Mouse (Mus musculus) CH12.LX (cell line): ENCODE results near the gene Timm13. TPM values are rescaled to one million over a fixed set of nuclear protein-coding genes. Genes with fewer than 3 reads are reported as not detected.

ENCODE experiments used
- DNase-seq: peaks from one replicate; pipeline ENCODE4 v3.0.0-alpha.2; 2013; ENCODE audit errors: extremely low read depth
- H3K27ac ChIP-seq: 2 replicates; pipeline ENCODE4 v1.5.1; 2012; ENCODE audit warnings: low read depth, mild to moderate bottlenecking, control low read depth, moderate library complexity; ENCODE audit not compliant: insufficient read depth
- H3K27me3 ChIP-seq: replicated peaks from 2 replicates; pipeline ENCODE3; 2012; ENCODE audit warnings: inconsistent platforms
- H3K36me3 ChIP-seq, 2 experiments: replicated peaks in 1 of 2; 2 replicates each; pipeline versions ENCODE3 to v1.6.1; 2012; ENCODE audit warnings: inconsistent platforms in 1 of 2, low read length in 1 of 2, mild to moderate bottlenecking in 1 of 2, mixed read lengths in 1 of 2, moderate library complexity in 1 of 2; ENCODE audit not compliant: control insufficient read depth in 1 of 2, insufficient read depth in 1 of 2
- H3K4me1 ChIP-seq, 2 experiments: 2 replicates each; pipeline ENCODE4 v1.6.1; 2012; ENCODE audit warnings: inconsistent platforms in 1 of 2, moderate library complexity in 1 of 2; ENCODE audit not compliant: insufficient read depth in 2 of 2, control insufficient read depth in 1 of 2
- H3K4me2 ChIP-seq: 2 replicates; pipeline ENCODE4 v1.6.1; 2012; ENCODE audit warnings: low read depth, mild to moderate bottlenecking, control low read depth; ENCODE audit not compliant: poor library complexity, insufficient read depth, severe bottlenecking
- H3K4me3 ChIP-seq, 3 experiments: fragments of 150-350 bp in 1 of 3; sonication (generic) in 1 of 3; replicated peaks in 1 of 3; 2 replicates each; pipeline versions ENCODE3 to v1.5.1; 2011 to 2012; ENCODE audit warnings: low read depth in 2 of 3, low read length in 2 of 3, mild to moderate bottlenecking in 2 of 3, moderate library complexity in 2 of 3, control low read depth in 1 of 3, improper control_type of control experiment in 1 of 3, inconsistent platforms in 1 of 3, mixed read lengths in 1 of 3; ENCODE audit not compliant: poor library complexity in 1 of 3
- H3K79me2 ChIP-seq: replicated peaks from 2 replicates; pipeline ENCODE4 v1.6.1; 2012; ENCODE audit warnings: mild to moderate bottlenecking, moderate library complexity; ENCODE audit not compliant: control insufficient read depth, poor library complexity, insufficient read depth, severe bottlenecking; ENCODE audit errors: extremely low read depth
- H3K9ac ChIP-seq: 2 replicates; pipeline ENCODE4 v1.6.1; 2012; ENCODE audit warnings: low read depth, mild to moderate bottlenecking, control low read depth, moderate library complexity; ENCODE audit not compliant: insufficient read depth
- H3K9me3 ChIP-seq: replicated peaks from 2 replicates; pipeline ENCODE3; 2012; ENCODE audit warnings: low read length, inconsistent platforms, mixed read lengths
- CHD2 ChIP-seq: IDR thresholded peaks from 2 replicates; pipeline ENCODE4 v1.6.1; 2011; ENCODE audit warnings: low read length, improper control_type of control experiment
- CTCF ChIP-seq, 2 experiments: IDR thresholded peaks in 1 of 2; conservative IDR thresholded peaks in 1 of 2; 2 replicates each; pipeline ENCODE4 v1.5.1; 2011 to 2012; ENCODE audit warnings: low read depth in 2 of 2, low read length in 2 of 2, improper control_type of control experiment in 1 of 2, inconsistent platforms in 1 of 2, mild to moderate bottlenecking in 1 of 2, moderate library complexity in 1 of 2
- E2F4 ChIP-seq: IDR thresholded peaks from 2 replicates; pipeline ENCODE4 v1.6.1; 2011; ENCODE audit warnings: low read depth, low read length, improper control_type of control experiment; ENCODE audit not compliant: insufficient replicate concordance
- GABPA ChIP-seq: IDR thresholded peaks from 2 replicates; pipeline ENCODE4 v1.6.1; 2012; ENCODE audit warnings: low read depth, low read length, improper control_type of control experiment, inconsistent platforms; ENCODE audit not compliant: insufficient replicate concordance
- HCFC1 ChIP-seq: IDR thresholded peaks from 2 replicates; pipeline ENCODE4 v1.6.1; 2012; ENCODE audit warnings: low read depth, mild to moderate bottlenecking, inconsistent platforms, low read length, improper control_type of control experiment
- IRF4 ChIP-seq: IDR thresholded peaks from 2 replicates; pipeline ENCODE4 v1.6.1; 2014; ENCODE audit warnings: low read depth, mild to moderate bottlenecking, inconsistent platforms, low read length, improper control_type of control experiment
- JUN ChIP-seq: IDR thresholded peaks from 2 replicates; pipeline ENCODE4 v1.6.1; 2011; ENCODE audit warnings: low read depth, mild to moderate bottlenecking, low read length, improper control_type of control experiment, moderate library complexity; ENCODE audit not compliant: insufficient read depth
- JUND ChIP-seq: conservative IDR thresholded peaks from 2 replicates; pipeline ENCODE4 v1.6.1; 2011; ENCODE audit warnings: low read depth, low read length, improper control_type of control experiment
- MAFK ChIP-seq: IDR thresholded peaks from 2 replicates; pipeline ENCODE4 v1.6.1; 2011; ENCODE audit warnings: low read length, improper control_type of control experiment; ENCODE audit not compliant: insufficient replicate concordance
- MXI1 ChIP-seq: IDR thresholded peaks from 2 replicates; pipeline ENCODE4 v1.6.1; 2011; ENCODE audit warnings: mild to moderate bottlenecking, low read depth, low read length, improper control_type of control experiment
- MYC ChIP-seq: IDR thresholded peaks from 2 replicates; pipeline ENCODE4 v1.6.1; 2011; ENCODE audit warnings: low read depth, mild to moderate bottlenecking, improper control_type of control experiment, low read length
- NELFE ChIP-seq: IDR thresholded peaks from 2 replicates; pipeline ENCODE4 v1.6.1; 2011; ENCODE audit warnings: low read depth, low read length, improper control_type of control experiment
- NRF1 ChIP-seq: IDR thresholded peaks from 2 replicates; pipeline ENCODE4 v1.6.1; 2014; ENCODE audit warnings: low read depth, mild to moderate bottlenecking, inconsistent platforms, low read length, improper control_type of control experiment, moderate library complexity
- PAX5 ChIP-seq: IDR thresholded peaks from 2 replicates; pipeline ENCODE4 v1.6.1; 2012; ENCODE audit warnings: low read length, inconsistent platforms, mixed read lengths
- POLR2A ChIP-seq: IDR thresholded peaks from 2 replicates; pipeline ENCODE4 v1.6.1; 2011; ENCODE audit warnings: low read depth, mild to moderate bottlenecking, improper control_type of control experiment, low read length
- SIN3A ChIP-seq: IDR thresholded peaks from 2 replicates; pipeline ENCODE4 v1.6.1; 2012; ENCODE audit warnings: low read length, improper control_type of control experiment, inconsistent platforms
- TBP ChIP-seq: conservative IDR thresholded peaks from 2 replicates; pipeline ENCODE4 v1.6.1; 2011; ENCODE audit warnings: low read depth, low read length, improper control_type of control experiment
- USF2 ChIP-seq: conservative IDR thresholded peaks from 2 replicates; pipeline ENCODE4 v1.6.1; 2011; ENCODE audit warnings: low read depth, low read length, improper control_type of control experiment
- ZMIZ1 ChIP-seq: IDR thresholded peaks from 2 replicates; pipeline ENCODE4 v1.6.1; 2012; ENCODE audit warnings: low read depth, mild to moderate bottlenecking, inconsistent platforms, low read length, improper control_type of control experiment
- ZNF384 ChIP-seq: IDR thresholded peaks from 2 replicates; pipeline ENCODE4 v1.6.1; 2012; ENCODE audit warnings: low read depth, low read length, improper control_type of control experiment, inconsistent platforms
- dilution Hi-C: fragments of 300-500 bp; cut with MboI; formaldehyde crosslinking; loops from 2 replicates; pipeline ENCODE4 v1.14.3; 2020; ENCODE audit warnings: low sequenced_read_pairs; ENCODE audit not compliant: extremely low pct_unique_long_range_greater_than_20kb, extremely low pct_ligation_motif_present
- in situ Hi-C: fragments of 300-500 bp; cut with MboI; formaldehyde crosslinking; loops from 3 replicates; pipeline ENCODE4 v1.14.3; 2019; ENCODE audit warnings: low sequenced_read_pairs, low pct_ligation_motif_present, low pct_unique_long_range_greater_than_20kb, mixed read lengths
- polyA plus RNA-seq: library from polyadenylated mRNA; unstranded; fragments of >175 nt; gene quantifications from 2 replicates; pipeline ENCODE4 v1.2.1, GENCODE M21; 2012; ENCODE audit warnings: low read depth; ENCODE audit not compliant: insufficient read length
- total RNA-seq, 2 experiments: library from RNA; depleted of rRNA; stranded (reverse); fragments of 300-350 nt in 1 of 2; fragments of >200 nt in 1 of 2; gene quantifications; 2 replicates each; pipeline ENCODE4 v1.2.3; 2012 to 2014

Gene Timm13
- total and polyA plus RNA-seq, 3 experiments, result 137 to 292 (median 279) TPM

DNA sequence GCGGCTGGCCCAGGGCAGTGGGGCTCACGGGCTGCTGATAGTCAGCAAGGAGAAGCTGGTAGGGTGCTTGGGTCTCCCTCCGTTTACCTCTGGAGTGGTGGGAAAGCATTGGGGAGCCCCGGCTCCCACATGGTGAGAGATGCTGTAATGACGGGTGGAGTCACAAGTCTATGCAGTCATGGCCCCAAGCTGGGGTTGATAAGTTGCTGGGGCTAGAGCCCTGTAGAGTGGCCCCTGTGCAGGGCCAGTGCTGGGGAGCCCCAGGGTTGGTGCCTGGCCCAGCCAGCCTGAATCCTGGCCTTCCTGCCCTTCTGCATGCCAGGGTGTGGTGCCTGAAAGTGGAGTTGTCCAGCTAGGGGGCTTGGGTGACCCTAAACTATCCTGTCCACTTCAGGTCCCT lies 38.5 kb downstream of the Timm13 start:
- Histone ChIP-seq H3K36me3 (peaks cover 56 to 86% of the 10 kb centered on the region in 2 experiments), H3K4me1 (peaks cover 3% of the 10 kb centered on the region in 2 experiments; a peak in 2 of 4 replicates), H3K79me2 (no peaks in the 10 kb centered on the region), H3K9ac (no peak overlapping the region), H3K4me3 (no peak overlapping the region), H3K27ac (no peak overlapping the region), H3K27me3 (no peaks in the 10 kb centered on the region), H3K9me3 (no peaks in the 10 kb centered on the region), H3K4me2 (no peak overlapping the region)
- in situ Hi-C loops, result no loop called here
- DNase-seq, result no peak
- dilution Hi-C loops, result no loop called here
- TF ChIP-seq POLR2A (no peak), CHD2 (no peak), MXI1 (no peak), GABPA (no peak), CTCF (conservative IDR thresholded peaks at IDR 0.05 in 1 of 2, IDR thresholded peaks at IDR 0.05 in 1 of 2; ENCODE audit: low read depth in 2 of 2, low read length in 2 of 2) (no peak), MAFK (no peak), HCFC1 (no peak), TBP (no peak), JUND (no peak), SIN3A (no peak), NELFE (no peak), IRF4 (no peak), JUN (no peak), NRF1 (no peak), ZNF384 (no peak)

- peaks cover 16% of the 10 kb centered on the region for H3K79me2 ChIP-seq
- H3K9ac ChIP-seq, result no peak overlapping the region
- H3K4me2 ChIP-seq, result no peak overlapping the region
- in situ Hi-C loops (loop anchor here (5.0 kb wide), 1 partner anchor 36 kb away; no protein-coding TSS in a partner anchor), dilution Hi-C loops (no loop called here)
- peaks cover 24 to 53% of the 10 kb centered on the region in 2 experiments for H3K36me3 ChIP-seq
- no peak for DNase-seq
- peaks cover 14 to 29% of the 10 kb centered on the region in 2 experiments for H3K4me1 ChIP-seq
- no peaks in the 10 kb centered on the region for H3K9me3 ChIP-seq
- no peaks in the 10 kb centered on the region for H3K27me3 ChIP-seq
- H3K4me3 ChIP-seq, result no peak overlapping the region
- TF ChIP-seq PAX5, result no peak
- TF ChIP-seq MYC, result no peak
- TF ChIP-seq POLR2A, result no peak
- TF ChIP-seq CHD2, result no peak
- no peak for TF ChIP-seq ZMIZ1
- no peak for TF ChIP-seq USF2
- no peak for TF ChIP-seq E2F4
- no peak for TF ChIP-seq GABPA
- TF ChIP-seq JUND, result no peak
- no peak for TF ChIP-seq ZNF384
- no peak overlapping the region for H3K27ac ChIP-seq
Measured at GRCm38 (mm10) chr10:80858350-80858935, 42.3 kb downstream of the Timm13 start.
